Mouse (Mus musculus) lung, adult 2 months (tissue): ENCODE results near the gene Cenpk.

Experiments
- CTCF ChIP-seq: fragments of 200-500 bp; IDR thresholded peaks from 2 replicates; pipeline ENCODE4 v1.5.1; 2011; ENCODE audit warnings: mild to moderate bottlenecking, low read length, control low read depth; ENCODE audit not compliant: insufficient read depth
- POLR2A ChIP-seq: fragments of 200-500 bp; IDR thresholded peaks from 2 replicates; pipeline ENCODE4 v1.6.1; 2011; ENCODE audit warnings: low read depth, mild to moderate bottlenecking, control low read depth, low read length, borderline replicate concordance; ENCODE audit errors: extremely low read depth

- TF ChIP-seq POLR2A (no peak), CTCF (no peak)
These were observed 933 bp upstream of the Cenpk start for GRCm38 (mm10) chr13:104227478-104227877.
